Mouse (Mus musculus) layer of hippocampus, adult 18-20 months (tissue): ENCODE measurements around the gene Zscan5b. TPM values are rescaled to one million over a fixed set of nuclear protein-coding genes. Genes with fewer than 3 reads are reported as not detected.
"Not testable (repeated sequence)": the region's sequence is repeated elsewhere in the genome, so short reads cannot be mapped to it uniquely, and the experiment has no call there.

Experiments
- DNase-seq, 2 experiments: peaks; one replicate each; pipeline ENCODE4 v3.0.0; 2022; ENCODE audit warnings: low spot score in 2 of 2
- total RNA-seq, 2 experiments: library from RNA; stranded (reverse); gene quantifications; 2 replicates each; pipeline ENCODE4 v1.2.3; 2021

The Zscan5b gene
- total RNA-seq, 2 experiments from 2014 or later: not detected

GRCm38 (mm10) chr7:6244361-6245292 lies 22.5 kb downstream of the Zscan5b start:
- no peak for DNase-seq

DNA sequence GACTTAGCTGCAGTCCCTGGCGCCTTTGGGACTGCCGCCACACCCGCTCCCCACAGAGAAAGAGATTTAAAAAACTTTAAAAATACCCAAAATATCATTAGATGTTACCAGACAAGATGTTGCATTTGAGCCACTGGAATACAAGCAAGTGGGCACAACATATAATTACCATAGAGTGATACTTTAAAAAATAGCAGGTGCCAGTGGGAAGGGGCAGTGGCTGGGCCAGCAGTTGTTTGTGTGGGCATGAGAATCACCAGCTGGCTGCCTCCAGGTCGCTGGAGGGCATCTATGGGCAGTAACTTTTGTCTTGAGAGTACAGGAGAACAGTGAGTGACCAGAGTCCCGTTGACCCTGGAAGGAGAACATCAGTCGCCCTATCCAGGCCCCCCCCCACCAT lies 30.3 kb downstream of the Zscan5b start, which contains the start of gene Epp13:
TSS of gene Epp13 (plus strand) at position 301 of the 400 bp plus-strand sequence.
- no peak for DNase-seq

- DNase-seq: no peak
These were observed 32.4 kb downstream of the Zscan5b start for GRCm38 (mm10) chr7:6254451-6254850.

DNA sequence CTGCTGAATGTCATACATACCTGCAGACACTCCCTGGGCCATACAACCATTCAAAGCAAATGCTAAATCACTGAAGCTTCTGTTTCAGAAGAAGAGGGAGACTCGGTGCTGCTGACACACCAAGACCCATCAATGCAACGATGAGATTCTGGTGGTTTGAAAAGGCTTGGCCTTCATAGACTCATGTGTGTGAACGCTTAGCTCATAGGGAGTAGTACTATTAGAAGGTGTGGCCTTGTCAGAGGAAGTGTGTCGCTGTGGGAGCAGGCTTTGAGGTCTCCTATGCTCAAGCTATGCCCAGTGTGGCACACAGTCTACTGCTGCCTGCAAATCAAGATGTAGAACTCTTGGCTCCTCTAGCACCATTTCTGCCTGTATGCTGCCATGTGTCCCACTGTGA lies 35.3 kb downstream of the Zscan5b start:
- DNase-seq: no peak

DNA sequence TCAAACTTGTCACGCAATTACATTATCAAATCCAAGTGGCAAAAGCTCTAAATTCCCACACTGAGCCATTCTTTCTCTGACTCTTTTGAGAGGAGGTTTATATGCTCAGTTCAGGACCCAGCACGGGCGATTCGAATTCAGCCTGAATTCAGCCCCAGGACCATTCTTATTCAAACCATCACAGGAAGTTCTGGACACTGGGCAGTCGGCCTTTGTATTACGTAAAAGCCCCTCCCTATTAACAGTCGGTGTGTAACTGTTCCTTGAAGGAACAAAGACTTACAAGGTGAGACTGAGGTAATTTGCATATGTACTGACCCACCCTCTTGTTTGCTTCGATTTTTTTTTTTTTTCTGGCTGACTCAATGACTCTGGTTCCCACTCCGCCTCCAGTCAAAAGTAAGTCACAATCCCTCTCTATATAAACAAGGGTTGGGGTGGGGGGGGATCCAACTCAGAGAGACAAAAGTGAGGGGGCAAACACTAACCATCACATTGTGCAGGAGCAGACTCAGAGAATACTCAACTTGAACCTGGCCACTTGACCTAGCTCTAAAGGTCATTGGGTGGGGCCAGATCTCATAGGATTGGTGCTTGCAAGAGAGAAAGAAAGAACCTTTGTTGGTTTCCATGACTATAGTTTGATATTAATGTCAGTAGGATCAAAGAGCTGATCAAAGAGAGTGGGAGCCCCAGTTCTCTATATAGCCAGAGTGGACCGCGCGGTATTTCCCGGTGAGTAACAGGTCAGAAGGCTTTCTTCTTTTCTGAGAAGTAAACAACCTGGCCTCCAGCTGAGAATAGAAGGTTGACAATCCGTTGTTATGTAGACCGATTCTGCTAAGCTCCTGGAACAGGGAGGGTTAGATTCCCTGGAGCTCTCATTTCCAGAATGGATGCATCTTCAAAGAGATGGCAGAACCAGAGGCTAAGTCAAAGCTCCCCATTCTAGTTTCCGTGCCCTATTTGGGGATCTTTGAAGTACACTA lies 36.4 kb downstream of the Zscan5b start:
- DNase-seq: no peak

DNA sequence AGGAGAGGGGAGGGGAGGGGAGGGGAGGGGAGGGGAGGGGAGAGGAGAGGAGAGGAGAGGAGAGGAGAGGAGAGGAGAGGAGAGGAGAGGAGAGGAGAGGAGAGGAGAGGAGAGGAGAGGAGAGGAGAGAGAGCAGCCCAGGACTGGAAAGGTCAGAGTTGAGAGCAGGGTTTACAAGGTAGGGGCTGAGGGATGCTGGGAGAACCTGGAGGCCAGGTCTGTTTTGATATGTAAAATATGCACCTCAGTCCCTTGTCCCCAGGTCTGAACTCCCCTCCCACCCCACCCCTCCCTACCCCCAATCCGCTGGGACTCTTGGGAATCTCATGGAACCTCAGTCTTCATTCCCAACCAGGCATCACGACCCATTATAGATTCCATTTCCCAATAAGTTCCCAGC lies 37.9 kb downstream of the Zscan5b start:
- not testable (repeated sequence) for DNase-seq

GRCm38 (mm10) chr7:6262120-6262519 lies 40.0 kb downstream of the Zscan5b start:
- DNase-seq: no peak

- no peak for DNase-seq
These were observed 40.9 kb downstream of the Zscan5b start for GRCm38 (mm10) chr7:6262984-6263383.

DNA sequence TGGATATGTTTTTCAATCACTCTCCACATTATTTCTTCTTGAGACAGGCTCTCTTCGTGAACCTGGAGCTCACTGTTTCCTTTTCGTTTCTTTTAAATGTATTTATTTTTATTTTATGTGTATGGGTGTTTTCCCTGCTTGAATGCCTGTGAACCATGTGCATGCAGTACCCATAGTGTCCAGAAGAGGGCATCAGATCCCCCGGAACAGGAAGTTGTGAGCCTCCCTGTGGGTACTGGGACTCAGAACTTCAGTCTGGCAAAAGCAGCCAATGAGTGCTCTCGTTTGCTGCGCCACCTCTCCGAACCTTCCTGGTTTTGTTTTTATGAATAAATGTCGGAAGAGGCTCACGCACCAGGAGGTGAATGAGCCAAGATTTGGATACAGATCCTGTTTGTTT lies 43.6 kb downstream of the Zscan5b start:
- DNase-seq: no peak

- DNase-seq: no peak
These were observed 55.8 kb downstream of the Zscan5b start for GRCm38 (mm10) chr7:6277906-6278305.

DNA sequence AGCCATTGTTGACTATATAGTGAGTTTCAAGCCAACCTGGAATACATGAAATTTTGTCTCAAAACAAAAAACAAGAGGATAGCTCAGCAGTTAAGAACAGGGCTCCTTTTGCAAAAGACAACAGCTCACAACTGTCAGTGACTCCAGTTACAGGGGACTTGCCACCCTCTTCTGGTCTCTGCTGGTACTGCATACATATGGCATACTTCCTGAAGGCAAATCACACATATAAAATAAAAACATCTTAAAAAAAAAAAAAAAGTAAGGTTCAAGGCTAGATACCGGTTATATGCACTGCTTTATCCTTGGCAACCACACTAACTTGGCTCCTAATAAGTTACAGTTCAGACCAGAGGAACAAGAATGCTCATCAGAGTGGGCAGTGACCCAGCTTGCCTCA lies 60.7 kb downstream of the Zscan5b start:
- DNase-seq: peak; percentile 68 to 90

DNA sequence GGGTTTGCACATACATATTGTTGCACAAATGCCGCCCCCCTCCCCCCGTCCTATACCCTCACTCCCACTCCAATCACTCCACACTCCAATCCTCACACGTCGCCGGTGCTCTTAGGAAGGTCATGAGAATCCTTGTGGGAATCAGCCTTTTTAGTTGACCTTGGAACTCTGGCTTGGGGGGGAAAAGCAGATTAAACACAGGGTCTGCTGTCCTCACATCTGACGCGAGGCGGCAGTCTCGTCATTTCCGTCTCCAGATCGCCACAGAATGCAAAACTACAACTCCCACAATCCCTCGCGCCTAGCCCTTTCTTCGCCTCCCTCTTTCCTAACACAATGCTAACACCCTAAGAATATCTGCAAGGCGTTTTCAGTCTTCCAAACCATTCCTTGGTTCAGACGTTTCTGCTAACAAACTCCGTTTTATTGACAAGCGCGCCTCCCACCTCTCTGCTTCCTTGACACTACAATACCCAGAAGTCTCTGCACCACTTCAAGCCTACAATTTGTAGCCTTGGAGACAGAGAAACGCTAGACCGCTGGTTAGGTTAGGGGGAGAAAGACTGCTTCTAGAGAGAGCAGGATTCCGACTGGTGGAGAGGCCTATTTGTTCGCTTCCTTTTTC lies 61.5 kb downstream of the Zscan5b start:
- DNase-seq: peak; percentile 80 to 90

DNA sequence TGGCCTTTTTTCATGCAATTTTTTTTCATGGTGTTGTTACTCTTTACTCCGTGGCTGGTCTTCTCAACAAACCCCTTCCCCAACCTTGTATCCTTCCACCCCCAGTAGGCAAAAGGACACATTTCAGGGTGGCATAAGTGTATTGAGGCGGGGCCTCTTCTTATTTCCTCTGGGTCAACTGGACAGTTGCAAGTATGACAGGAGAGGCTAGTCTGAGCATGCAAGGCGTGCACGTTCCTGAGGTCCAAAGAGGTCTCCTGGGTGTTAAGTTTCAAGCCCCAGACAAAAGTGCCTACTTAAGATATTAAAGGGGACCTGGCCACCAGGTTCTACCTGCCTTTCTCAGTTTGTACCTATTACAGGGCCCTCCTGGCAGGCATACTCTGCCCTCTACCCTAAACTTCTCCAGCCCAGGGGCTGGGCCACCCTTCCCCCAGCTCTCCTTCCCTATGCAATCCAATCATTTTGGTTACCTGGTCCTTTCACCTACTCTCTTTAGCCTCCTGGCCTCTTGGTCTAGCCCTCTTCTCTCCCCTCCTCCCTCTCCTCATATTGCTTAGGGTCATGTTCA lies 62.4 kb downstream of the Zscan5b start:
- no peak for DNase-seq

DNA sequence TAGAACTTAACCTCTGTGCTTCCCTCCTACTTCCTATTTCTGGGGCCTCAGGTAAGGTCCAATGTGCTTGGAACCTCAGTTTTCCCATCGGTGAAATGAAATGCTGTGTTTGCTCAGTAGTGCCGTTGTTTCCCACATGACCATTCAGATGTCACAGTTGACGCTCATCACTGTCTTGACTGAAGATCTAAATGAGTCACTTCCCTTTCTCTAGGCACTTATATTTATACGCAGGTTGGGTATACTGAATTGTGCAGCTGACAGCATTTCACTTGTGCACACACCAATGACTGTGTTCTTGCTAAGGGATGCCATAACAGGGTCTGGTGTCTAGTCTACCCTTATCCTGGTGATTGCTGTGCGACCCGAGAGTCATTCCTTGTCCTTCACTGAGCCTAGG lies 63.3 kb downstream of the Zscan5b start:
- peak in 1 of 2 experiments; percentile 13 for DNase-seq

DNA sequence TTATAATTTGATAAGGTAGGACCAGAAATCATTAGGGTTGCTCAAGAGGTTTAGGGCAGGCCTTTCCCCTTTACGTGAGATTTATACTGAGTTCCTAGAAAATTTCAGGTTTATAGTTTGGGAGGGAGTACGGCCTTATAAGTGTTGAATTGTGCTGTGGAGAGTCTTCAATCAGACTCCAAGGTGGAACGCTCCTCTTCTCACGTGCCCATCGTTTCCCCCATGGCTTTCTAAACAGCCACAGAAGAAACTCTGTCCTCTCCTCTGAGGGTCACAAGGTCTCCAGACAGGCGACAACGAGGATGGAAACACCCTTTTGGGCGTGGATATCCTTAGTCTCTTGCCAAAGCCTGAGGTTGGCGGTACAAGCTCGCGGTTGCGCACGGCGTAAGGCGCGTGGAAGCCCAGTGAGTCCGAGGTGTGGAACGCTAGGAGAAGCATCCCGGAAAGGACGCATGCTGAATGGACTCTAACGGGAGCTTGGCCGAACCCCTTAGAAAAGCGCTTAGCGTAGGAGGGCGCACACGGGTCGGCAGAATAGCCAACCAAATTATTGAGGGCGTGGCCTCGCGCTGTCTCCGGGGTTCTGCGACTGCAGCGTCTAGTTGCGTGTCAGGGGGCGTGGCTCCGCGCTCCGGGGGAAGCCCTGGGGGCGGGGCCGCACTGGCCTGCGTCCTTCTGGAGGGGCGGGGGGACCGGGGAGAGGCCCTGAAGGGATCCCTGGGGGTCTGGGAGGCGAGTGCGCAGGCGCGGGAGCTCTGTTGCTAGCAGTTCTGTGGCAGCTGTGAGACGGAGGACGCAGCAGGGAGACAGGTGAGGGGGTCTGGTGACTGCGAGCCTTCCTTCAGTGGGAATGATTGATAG lies 64.0 kb downstream of the Zscan5b start, which contains the start of gene Zfp667:
TSS of gene Zfp667 (plus strand) at position 738 of the 864 bp plus-strand sequence.
- peak; percentile 97 to 99 for DNase-seq

GRCm38 (mm10) chr7:6286921-6287531 lies 64.9 kb downstream of the Zscan5b start:
- DNase-seq: peak; percentile 39 to 78
